Mouse (Mus musculus): Measurements from ENCODE around the gene Ano8.

The Ano8 gene

GRCm38 (mm10) chr8:71470146-71470912 is 15.4 kb downstream of the Ano8 start:
- DNase-seq = peak in 1 of 2 experiments; percentile 9

DNA sequence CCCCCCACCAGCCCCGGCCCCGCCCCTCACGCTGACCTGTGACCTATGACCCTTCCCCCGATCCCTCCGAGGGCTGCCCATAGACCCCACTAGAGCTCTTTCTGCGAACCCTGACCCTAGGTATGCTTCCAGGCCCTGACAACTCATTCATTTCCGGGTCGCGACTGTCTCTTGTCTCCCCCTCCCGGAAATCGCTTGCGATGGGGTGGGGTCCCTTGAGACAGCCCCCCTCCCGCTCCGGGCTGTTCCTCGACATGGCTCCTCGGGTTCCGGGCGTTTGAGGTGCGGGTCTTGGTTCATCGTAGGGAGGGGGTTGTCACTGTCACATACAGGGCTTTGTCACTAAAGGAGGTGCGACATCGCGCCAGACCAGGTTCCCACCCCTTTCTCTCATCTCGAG is 16.4 kb downstream of the Ano8 start:
- peak in 1 of 2 experiments; percentile 42 for DNase-seq

DNA sequence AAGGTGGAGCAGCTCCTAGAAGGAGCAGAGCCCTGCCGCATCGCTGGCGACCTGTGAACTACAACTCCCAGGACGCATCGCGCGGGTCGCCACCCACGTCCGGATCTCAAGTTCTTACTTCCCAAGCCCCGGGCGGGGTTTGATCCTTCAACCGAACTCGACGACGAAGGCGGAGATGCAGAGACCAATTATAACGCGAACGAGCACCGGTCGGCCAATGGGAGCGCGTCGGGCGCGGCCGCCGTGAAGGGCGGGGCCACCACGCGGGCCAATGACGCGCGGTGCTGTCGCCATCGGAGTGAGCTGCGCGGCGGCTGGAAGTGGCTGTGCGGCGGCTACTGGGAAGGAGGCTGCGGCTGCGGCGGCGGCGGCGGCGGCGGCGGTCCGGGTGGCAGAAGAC is 16.8 kb downstream of the Ano8 start, which contains the start of gene Dda1:
TSS of gene Dda1 (plus strand) at position 284 of the 400 bp plus-strand sequence.
- peak; percentile 97 to 98 for DNase-seq

GRCm38 (mm10) chr8:71468001-71468400 is 17.8 kb downstream of the Ano8 start:
- DNase-seq = no peak

DNA sequence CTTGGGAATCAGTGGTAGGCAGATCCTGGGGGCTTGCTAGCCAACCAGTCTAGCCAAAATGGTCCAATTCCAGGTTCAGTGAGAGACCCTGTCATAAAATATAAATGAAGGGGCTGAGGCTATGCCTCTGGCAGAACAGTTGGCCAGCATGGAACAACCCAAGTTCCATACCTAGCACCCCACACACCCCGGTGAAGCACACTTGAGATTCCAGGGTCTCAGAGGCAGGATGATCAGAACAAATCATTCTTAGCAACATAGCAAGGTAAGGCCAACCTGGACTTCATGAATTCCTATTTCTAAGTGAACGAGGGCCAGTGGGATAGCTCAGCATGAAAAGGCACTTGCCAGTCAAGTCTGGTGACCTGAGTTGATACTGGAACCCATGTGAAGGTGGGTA is 18.6 kb downstream of the Ano8 start:
- DNase-seq = no peak

DNA sequence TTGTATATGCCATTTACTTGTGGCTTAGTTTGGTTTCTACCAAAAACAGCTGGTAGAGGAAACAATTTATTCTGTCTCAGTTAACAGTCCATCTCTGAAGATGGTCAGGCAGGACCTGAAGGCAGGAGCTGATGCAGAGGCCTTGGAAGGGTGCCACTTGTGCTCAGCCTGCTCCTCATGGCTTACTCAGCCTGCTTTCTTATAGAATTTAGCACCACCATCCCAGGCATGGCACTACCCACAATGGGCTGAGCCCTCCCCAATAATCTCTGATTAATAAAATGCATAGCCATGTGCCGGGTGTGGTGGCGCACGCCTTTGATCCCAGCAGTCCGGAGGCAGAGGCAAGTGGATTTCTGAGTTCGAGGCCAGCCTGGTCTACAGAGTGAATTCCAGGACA is 19.6 kb downstream of the Ano8 start:
- DNase-seq = peak in 1 of 2 experiments; percentile 13

DNA sequence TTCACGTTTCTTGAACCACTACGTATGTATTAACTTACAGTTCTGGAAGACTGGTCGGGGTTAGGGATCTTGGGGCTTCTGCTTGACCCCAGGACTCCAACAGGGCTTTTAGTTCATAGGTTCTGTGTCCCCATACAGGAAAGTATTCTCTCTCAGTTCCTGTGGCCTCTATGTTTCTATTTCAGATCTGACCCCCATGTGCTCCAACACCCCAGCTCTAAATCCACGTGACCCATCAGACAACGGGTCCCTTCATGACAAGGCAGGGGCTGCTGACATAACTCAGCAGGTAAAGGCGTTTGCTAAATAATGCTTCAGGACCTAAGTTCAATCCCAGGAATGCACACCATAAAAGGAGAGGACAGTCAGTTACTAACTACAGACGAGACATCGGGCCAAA is 20.0 kb downstream of the Ano8 start:
- DNase-seq = no peak

DNA sequence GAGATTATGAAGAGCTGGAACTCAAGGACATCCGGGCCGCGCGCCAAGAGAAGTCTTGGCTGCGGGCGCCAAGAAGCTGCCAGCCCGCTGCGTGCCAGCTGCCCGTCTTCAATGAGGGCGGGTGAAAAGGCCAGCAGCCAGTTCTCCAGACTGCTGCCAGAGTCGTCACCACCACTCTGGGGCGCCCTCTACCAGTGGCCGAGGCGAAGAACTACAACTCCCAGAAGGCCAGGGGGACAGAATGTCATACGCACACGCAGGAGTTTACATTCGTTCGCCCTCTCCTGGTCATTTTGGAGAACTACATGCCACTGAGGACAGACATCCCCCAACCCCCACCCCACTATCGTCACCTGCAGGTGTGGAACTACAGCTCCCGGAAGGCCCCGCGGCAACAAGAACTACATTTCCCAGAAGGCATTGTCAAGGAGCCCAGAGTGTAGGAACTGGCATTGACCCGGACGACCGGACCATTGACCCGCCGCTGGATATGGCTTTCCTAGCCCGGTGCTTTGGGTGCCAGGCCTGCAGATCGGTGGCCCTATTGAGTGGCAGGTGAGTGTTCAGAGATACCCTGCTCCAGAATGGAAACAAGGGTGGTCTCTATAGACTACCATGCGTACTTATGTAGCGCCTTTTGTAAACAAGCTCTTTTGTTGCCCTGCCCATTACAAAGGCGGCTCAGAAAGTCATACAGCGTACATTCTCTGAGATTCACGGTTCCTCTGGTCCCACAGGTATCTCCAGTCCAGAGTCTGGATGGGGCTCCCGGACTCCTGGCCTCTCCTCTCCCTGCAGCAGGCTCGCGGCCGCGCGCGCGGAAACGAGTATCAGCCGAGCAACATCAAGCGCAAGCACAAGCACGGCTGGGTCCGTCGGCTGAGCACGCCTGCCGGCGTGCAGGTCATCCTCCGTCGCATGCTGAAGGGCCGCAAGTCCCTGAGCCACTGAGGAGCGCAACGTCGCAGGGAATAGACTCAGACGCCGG is 21.0 kb downstream of the Ano8 start, which contains the start of gene Mrpl34:
TSS of gene Mrpl34 (plus strand) at position 447 of the 988 bp plus-strand sequence.
- DNase-seq = peak; percentile 98 to 99

- peak; percentile 100 for DNase-seq
These were observed 22.4 kb downstream of the Ano8 start, which contains the start of gene Abhd8 for GRCm38 (mm10) chr8:71463188-71464033. TSS of gene Abhd8 (minus strand) at chr8:71463655.

DNA sequence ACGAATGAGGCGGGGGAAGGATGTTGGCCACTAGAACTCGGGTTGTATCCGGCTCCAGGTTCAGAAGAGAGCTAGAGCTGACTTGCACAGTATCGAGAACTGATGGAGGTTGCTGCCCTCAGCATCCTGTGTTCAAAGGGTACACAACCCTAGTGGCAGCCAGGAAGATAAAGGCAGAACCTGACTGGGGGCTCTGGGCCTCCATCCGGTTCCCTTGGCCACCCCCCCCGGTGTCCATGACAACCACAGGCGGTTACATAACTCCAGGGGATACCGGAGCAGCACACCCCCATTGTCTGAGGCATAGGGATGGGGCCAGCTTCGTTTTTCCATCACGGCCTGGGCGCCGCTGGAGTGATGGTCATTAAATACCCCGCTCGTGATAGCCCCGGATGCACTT is 23.0 kb downstream of the Ano8 start:
- DNase-seq = peak; percentile 67 to 73

DNA sequence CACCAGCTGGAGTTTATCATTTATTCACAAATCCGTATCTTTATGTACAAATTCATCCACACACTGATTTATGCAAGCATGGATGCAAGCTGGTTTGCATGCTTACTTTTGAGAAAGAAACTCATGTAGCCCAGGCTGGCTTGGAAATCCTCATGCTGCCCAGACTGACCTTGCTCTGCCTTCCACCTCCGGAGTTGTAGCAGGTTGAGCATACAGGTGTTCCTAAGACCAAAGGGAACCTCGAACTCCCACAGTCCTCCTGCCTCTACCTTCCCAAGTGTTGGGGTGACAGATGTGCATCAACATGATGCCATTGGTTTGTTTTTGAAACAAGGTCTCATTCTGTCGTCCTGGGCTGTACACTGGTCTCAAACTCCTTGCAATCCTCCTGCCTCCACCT is 23.6 kb downstream of the Ano8 start:
- no peak for DNase-seq

- DNase-seq = peak; percentile 37 to 39
These were observed 24.5 kb downstream of the Ano8 start for GRCm38 (mm10) chr8:71461152-71461840.

DNA sequence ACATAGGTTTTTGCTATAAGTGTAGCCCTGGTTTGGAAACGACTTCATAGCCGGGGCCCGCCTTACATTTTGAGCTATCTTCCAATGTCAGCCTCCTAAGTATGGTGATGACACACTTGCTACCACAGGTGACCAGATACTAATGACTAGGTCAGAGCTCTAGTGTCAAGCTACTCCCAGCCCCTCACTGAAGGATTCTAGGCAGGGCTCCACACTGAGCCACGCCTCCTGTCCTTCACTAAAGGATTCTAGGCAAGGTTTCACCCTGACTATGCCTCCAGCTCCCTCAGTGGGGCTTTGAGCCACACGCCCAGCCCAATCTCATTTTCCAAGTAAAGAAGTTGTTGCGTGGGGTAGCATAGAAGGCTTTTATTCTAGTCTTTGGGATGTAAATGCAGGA is 25.0 kb downstream of the Ano8 start:
- no peak for DNase-seq

DNA sequence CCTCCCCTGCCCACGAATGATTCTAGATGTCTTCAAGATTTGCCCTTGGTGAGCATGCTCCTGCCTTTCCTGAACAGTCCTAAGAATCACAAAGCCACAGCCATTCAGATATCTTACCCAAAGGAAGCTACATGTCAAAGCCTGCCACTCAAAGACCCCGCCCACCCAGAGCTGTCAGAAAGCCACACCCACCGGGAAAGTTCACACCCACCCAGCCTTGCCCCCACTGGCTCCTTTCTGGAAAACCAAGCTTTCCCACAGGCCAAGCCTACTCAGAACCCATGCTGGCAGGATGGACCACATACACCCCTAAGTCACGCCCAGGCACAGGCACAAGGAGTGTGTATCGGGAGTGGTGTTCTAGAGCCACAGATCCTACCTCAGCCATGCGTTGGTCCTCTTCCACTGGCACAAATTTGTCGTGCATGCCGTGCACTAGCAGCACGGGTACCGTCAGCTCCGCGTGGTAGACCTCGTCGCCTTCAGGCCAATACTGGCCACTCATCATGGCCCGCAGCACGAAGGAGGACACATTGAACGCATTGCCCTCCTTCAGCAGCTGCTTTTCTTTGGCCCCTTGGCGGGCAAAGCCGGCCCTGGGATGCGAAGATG is 28.0 kb downstream of the Ano8 start:
- DNase-seq = no peak

- peak in 1 of 2 experiments; percentile 21 for DNase-seq
These were observed 28.9 kb downstream of the Ano8 start for GRCm38 (mm10) chr8:71456906-71457305.

DNA sequence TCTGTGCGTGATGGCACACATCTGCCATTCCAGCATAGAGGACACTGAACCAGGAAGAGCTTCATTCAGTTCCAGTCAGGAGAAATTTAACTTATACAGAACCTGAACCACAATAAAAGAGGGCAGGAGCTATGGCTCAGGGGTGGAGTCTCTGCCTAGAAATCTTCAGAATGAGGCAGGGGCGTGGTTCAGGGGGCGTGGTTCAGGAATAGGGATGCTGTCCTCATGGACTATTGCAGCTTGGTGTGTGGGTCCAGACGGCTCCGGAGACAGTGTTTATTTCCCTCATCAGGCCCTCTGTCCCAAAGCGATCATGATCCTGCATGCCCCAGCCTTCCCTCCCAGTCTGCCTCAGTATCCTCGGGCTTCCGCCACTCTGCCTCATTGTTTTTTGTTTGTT is 31.1 kb downstream of the Ano8 start:
- DNase-seq = no peak

GRCm38 (mm10) chr8:71452669-71453068 is 33.1 kb downstream of the Ano8 start:
- no peak for DNase-seq

DNA sequence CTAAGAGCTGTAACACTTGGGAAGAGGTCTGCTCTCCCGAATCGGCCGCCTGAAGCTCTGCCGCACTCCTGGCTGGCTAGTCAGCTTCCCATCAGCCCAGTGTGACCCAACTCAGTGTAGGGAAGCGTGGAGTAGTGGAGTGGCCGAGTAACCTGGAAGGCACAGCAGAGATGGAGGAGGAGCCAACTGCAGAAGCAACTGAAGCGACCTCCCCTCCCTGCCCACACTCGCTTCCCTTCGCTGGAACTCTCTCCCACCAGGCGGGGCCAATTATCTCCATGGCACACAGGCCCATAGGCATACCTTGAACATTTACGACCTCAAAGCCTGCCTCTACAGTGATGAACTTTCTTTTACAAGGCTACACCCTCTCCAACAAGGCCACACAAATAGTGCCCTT is 34.0 kb downstream of the Ano8 start:
- no peak for DNase-seq

- DNase-seq = no peak
These were observed 34.4 kb downstream of the Ano8 start for GRCm38 (mm10) chr8:71451337-71451736.

- DNase-seq = no peak
These were observed 40.7 kb downstream of the Ano8 start for GRCm38 (mm10) chr8:71445096-71445495.

- peak; percentile 38 to 48 for DNase-seq
These were observed 44.4 kb downstream of the Ano8 start for GRCm38 (mm10) chr8:71441404-71441803.

All from cerebellum, postnatal 36 days (tissue).